Mouse (Mus musculus) stomach, embryonic 16.5 days (tissue): ENCODE data around the gene 2410141K09Rik. TPM values are rescaled to one million over a fixed set of nuclear protein-coding genes. Genes with fewer than 3 reads are reported as not detected.
"Not testable (repeated sequence)": the region's sequence is repeated elsewhere in the genome, so short reads cannot be mapped to it uniquely, and the experiment has no call there.

Source experiments
- ATAC-seq: fragments of 200-750 bp; cut with Nextera tagmentation; 2 replicates; pipeline ENCODE4 v1.8.0; 2017; ENCODE audit warnings: moderate number of reproducible peaks, moderate TSS enrichment; ENCODE audit not compliant: insufficient read depth, low FRiP score
- H3K27ac ChIP-seq: fragments of 300-500 bp; sonication (generic); 2 replicates; pipeline ENCODE4 v1.5.1; 2014; ENCODE audit warnings: low read length
- H3K27me3 ChIP-seq: fragments of 300-500 bp; sonication (generic); 2 replicates; pipeline ENCODE4 v1.6.1; 2014; ENCODE audit warnings: low read length, control low read depth, mixed read lengths; ENCODE audit not compliant: control insufficient read depth, insufficient read depth
- H3K36me3 ChIP-seq: fragments of 300-500 bp; sonication (generic); 2 replicates; pipeline ENCODE4 v1.6.1; 2014; ENCODE audit warnings: low read length; ENCODE audit not compliant: control insufficient read depth, insufficient read depth
- H3K4me1 ChIP-seq: fragments of 300-500 bp; sonication (generic); 2 replicates; pipeline ENCODE4 v1.6.1; 2014; ENCODE audit warnings: low read length, control low read depth, mixed read lengths; ENCODE audit not compliant: control insufficient read depth, insufficient read depth
- H3K4me2 ChIP-seq: fragments of 300-500 bp; sonication (generic); 2 replicates; pipeline ENCODE4 v1.6.1; 2014; ENCODE audit warnings: low read depth, low read length, mixed read lengths
- H3K4me3 ChIP-seq: fragments of 300-500 bp; sonication (generic); replicated peaks from 2 replicates; pipeline ENCODE4 v1.5.1; 2014; ENCODE audit warnings: mild to moderate bottlenecking, low read length
- H3K9ac ChIP-seq: fragments of 300-500 bp; sonication (generic); 2 replicates; pipeline ENCODE4 v1.6.1; 2014; ENCODE audit warnings: low read length
- H3K9me3 ChIP-seq: fragments of 300-500 bp; sonication (generic); replicated peaks from 2 replicates; pipeline ENCODE4 v1.6.1; 2016; ENCODE audit warnings: low read length, control low read depth; ENCODE audit not compliant: control insufficient read depth
- whole genome bisulfite sequencing: fragments of 180-500 bp; shearing (Covaris S2); extraction: QIAGEN DNeasy Blood & Tissue Kit; methylation state at CpG from one replicate; pipeline ENCODE4 v1.1.7; 2014; 5-methylcytosine and 5-hydroxymethylcytosine counted together
- polyA plus RNA-seq: library from polyadenylated mRNA; unstranded; fragments of >200 nt; fragmentation: Nextera tagmentation; extraction: Ambion mirVana; gene quantifications from 2 replicates; pipeline ENCODE4 v1.2.1, GENCODE M21; 2015

The 2410141K09Rik gene
- polyA plus RNA-seq = not detected in 2 replicates

DNA sequence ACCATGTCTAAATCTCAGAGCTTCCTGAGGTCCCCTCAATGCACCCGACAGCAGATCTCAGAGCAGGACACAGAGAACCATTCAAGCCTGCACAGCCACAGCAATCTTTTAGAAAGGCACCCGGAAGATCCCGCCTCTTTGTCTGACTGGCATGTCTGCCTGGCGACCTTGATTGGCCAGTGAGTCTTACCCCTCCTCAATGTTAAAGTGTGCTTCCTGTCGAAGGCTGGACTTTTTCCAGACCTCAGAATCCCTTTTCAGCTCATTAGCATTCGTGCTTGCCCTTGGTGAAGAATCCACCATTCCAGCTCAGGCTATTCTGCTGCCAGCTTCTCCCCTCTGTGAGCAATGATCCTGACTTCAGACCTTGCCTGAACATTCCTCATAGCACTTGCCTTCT, at the start of gene 2410141K09Rik:
2410141K09Rik (minus strand) TSS at position 101 of the 400 bp plus-strand sequence.
- not testable (repeated sequence) for H3K4me1 ChIP-seq, H3K27ac ChIP-seq, H3K4me3 ChIP-seq, H3K4me2 ChIP-seq, H3K36me3 ChIP-seq, ATAC-seq, H3K27me3 ChIP-seq, H3K9me3 ChIP-seq, H3K9ac ChIP-seq
- no CpG with 5 or more reads among the region's 6 CpGs for WGBS

DNA sequence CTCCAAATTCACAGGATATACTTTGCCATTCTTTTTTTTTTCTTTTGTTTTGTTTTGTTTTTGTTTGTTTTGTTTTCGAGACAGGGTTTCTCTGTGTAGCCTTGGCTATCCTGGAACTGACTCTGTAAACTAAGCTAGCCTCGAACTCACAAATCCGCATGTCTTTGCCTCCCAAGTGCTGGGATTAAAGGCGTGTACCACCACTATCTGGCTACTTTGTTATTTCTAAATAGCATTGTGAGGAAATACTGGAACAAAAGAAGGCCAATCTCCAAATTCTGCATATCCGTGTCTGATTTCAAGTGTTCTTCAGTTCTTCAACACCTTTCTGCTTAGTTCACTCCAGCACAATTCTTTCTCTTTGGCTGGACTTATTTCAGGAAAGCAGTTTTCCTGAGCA, 14.1 kb downstream of the 2410141K09Rik start:
- not testable (repeated sequence) for H3K4me1 ChIP-seq, ATAC-seq, H3K9me3 ChIP-seq, H3K9ac ChIP-seq, H3K36me3 ChIP-seq, H3K4me3 ChIP-seq, H3K27me3 ChIP-seq, H3K27ac ChIP-seq, H3K4me2 ChIP-seq
- no CpG with 5 or more reads among the region's 5 CpGs for WGBS

DNA sequence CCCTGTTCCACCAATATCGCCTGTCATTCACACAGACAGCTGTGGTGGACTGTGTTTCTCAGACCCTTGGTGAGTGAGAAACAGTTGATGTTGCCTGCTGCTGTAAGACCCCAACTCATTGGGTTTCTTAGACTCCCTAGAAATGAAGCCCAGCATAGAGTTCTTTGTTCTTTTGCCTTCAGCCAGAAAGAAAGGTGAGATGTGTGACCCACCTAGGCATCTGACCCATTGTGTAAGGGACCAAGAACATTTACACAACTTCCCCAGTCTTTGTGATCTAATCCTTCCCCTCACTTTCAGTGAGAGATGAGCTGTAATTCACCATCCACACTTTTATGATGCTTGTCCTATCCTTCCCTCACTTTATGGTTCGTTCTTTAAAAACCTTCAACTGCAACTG, 26.0 kb downstream of the 2410141K09Rik start:
- WGBS = no CpG with 5 or more reads among the region's 2 CpGs
- not testable (repeated sequence) for H3K4me3 ChIP-seq, H3K27ac ChIP-seq, H3K4me2 ChIP-seq, H3K9ac ChIP-seq, H3K4me1 ChIP-seq, H3K27me3 ChIP-seq, H3K36me3 ChIP-seq, H3K9me3 ChIP-seq, ATAC-seq

Other genes with a start within 250 kb of the 2410141K09Rik start
- not detected in 2 replicates for gene Gm10772, start 213.5 kb downstream of the 2410141K09Rik start, polyA plus RNA-seq